Mouse (Mus musculus): ENCODE results near the gene Marveld3. TPM values are rescaled to one million over a fixed set of nuclear protein-coding genes. Genes with fewer than 3 reads are reported as not detected.

Marveld3 gene
- 0.65 and 1.1 TPM in 2 replicates for polyA plus RNA-seq (2012; rRNA removed)

GRCm38 (mm10) chr8:109961693-109962367, at the start of gene Marveld3:
Gene Marveld3 (minus strand): TSS chr8:109962203.

GRCm38 (mm10) chr8:109990224-109990623, 28.2 kb upstream of the Marveld3 start, which contains the start of gene Tat:
Gene Tat (plus strand): TSS chr8:109990437.

Other genes with a start within 250 kb of the Marveld3 start
- 2.1 and 2.9 TPM in 2 replicates for gene Atxn1l, start 224.5 kb downstream of the Marveld3 start, polyA plus RNA-seq (2012; rRNA removed)
- 5.8 and 9.2 TPM in 2 replicates for gene Ap1g1, start 183.6 kb downstream of the Marveld3 start, polyA plus RNA-seq (2012; rRNA removed)
- gene Phlpp2, start 93.7 kb downstream of the Marveld3 start, polyA plus RNA-seq (2012; rRNA removed), result 0.49 and 0.56 TPM in 2 replicates
- gene Tat, start 28.2 kb upstream of the Marveld3 start, polyA plus RNA-seq (2012; rRNA removed), result 0.05 and 0.15 TPM in 2 replicates
- gene Chst4, start 77.5 kb upstream of the Marveld3 start, polyA plus RNA-seq (2012; rRNA removed), result 9.2 and 10.0 TPM in 2 replicates
- 0.38 and 0.61 TPM in 2 replicates for gene Zfp612, start 117.5 kb upstream of the Marveld3 start, polyA plus RNA-seq (2012; rRNA removed)
- gene Gm21964, start 139.0 kb upstream of the Marveld3 start, polyA plus RNA-seq (2012; rRNA removed), result not detected in 2 replicates
- gene Gm17720, start 140.6 kb upstream of the Marveld3 start, polyA plus RNA-seq (2012; rRNA removed), result not detected in 2 replicates
- 0.22 and 0.25 TPM in 2 replicates for gene Calb2, start 206.0 kb upstream of the Marveld3 start, polyA plus RNA-seq (2012; rRNA removed)

Data from stomach, adult 2 months (tissue).